Mouse (Mus musculus): ENCODE results near the gene Nipal1. TPM values are rescaled to one million over a fixed set of nuclear protein-coding genes. Genes with fewer than 3 reads are reported as not detected.

Nipal1 gene
- total and polyA plus RNA-seq, 3 experiments: 0.35 TPM; not detected in 2

DNA sequence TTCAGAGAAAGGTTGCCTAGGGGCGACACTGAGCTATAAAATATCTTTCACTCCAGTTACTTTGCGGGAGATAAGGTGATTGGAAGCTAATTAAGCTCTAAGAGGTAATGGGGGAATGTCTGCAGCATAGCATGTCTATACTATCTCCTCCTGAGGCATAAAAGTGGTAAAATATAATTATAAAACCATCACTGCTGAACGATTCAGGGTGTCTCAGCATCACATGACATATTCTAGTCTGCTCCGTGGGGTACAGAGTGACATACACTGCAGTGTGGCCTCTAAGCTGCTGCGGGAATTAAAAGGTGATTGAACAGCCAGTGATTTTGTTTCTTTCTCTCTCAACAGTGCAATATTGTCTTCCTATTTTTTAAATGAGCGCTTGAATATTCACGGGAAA lies 18.8 kb downstream of the Nipal1 start:
- Histone ChIP-seq H3K27me3 (ENCODE audit: control insufficient read depth in 1 of 2, insufficient read depth in 2 of 2, low read length in 2 of 2) (peaks cover 3 to 15% of the 10 kb centered on the region in 2 experiments), H3K79me2 (ENCODE audit: control insufficient read depth, insufficient read depth, low read length, poor library complexity) (no peaks in the 10 kb centered on the region)
- TF ChIP-seq KAT2A (conservative IDR thresholded peaks at IDR 0.05; ENCODE audit: low read depth, low read length) (no peak), CHD2 (IDR thresholded peaks at IDR 0.05; ENCODE audit: low read length) (no peak), SMC3 (IDR thresholded peaks at IDR 0.05; ENCODE audit: low read depth, low read length) (no peak), MXI1 (IDR thresholded peaks at IDR 0.05; ENCODE audit: low read depth, low read length) (no peak), ZC3H11A (IDR thresholded peaks at IDR 0.05; ENCODE audit: low read depth, low read length) (no peak), SIN3A (IDR thresholded peaks at IDR 0.05; ENCODE audit: low read length) (no peak), TAL1 (IDR thresholded peaks at IDR 0.05; ENCODE audit: low read length) (no peak)

DNA sequence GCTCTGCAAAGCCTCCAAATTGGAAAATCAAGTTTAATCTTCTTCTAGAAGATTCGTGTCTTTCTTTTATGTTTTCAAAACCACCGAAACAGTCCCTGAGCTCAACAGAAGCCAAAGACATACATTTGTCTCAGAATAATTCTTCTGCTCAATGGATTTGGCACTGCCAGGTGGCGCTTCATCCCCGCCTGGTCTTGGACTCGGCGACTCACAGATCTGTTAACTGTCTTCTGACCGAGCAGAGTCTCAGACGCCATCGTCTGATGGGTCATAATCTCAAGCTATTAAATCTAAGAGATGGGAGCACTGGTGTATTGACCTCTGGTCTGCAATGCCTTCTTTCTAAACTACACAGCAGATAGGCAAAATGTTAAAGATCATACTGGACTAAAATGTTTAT lies 20.8 kb downstream of the Nipal1 start:
- no peaks in the 10 kb centered on the region for H3K79me2 ChIP-seq (ENCODE audit: control insufficient read depth, insufficient read depth, low read length, poor library complexity)
- no peak overlapping the region for H3K9ac ChIP-seq (ENCODE audit: control insufficient read depth, low read depth, low read length, poor library complexity, severe bottlenecking)
- H3K36me3 ChIP-seq (ENCODE audit: control insufficient read depth in 1 of 2, insufficient read depth in 2 of 2, low read length in 2 of 2): no peaks in the 10 kb centered on the region
- DNase-seq (ENCODE audit: low read depth, low spot score): no peak
- no peaks in the 10 kb centered on the region; a peak in 1 of 4 replicates for H3K4me1 ChIP-seq (ENCODE audit: control insufficient read depth in 1 of 2, insufficient read depth in 2 of 2, low read length in 2 of 2)
- H3K9me3 ChIP-seq (replicated peaks; ENCODE audit: insufficient read depth, low read length): no peaks in the 10 kb centered on the region
- peaks cover 3 to 15% of the 10 kb centered on the region in 2 experiments for H3K27me3 ChIP-seq (ENCODE audit: control insufficient read depth in 1 of 2, insufficient read depth in 2 of 2, low read length in 2 of 2)
- TF ChIP-seq UBTF (IDR thresholded peaks at IDR 0.05; ENCODE audit: borderline replicate concordance, insufficient read depth, low read depth, low read length) (no peak), TCF12 (IDR thresholded peaks at IDR 0.05; ENCODE audit: low read depth, low read length) (no peak), NELFE (IDR thresholded peaks at IDR 0.05; ENCODE audit: low read depth, low read length) (no peak), USF2 (IDR thresholded peaks at IDR 0.05; ENCODE audit: borderline replicate concordance in 1 of 2, insufficient read depth in 1 of 2, low read depth in 1 of 2, low read length in 2 of 2) (no peak), HCFC1 (IDR thresholded peaks at IDR 0.05; ENCODE audit: low read depth, low read length) (no peak), SMC3 (IDR thresholded peaks at IDR 0.05; ENCODE audit: low read depth, low read length) (no peak)
- H3K4me3 ChIP-seq (ENCODE audit: control insufficient read depth in 1 of 2, insufficient read depth in 1 of 2, low read depth in 2 of 2, low read length in 2 of 2): no peak overlapping the region
- no peak overlapping the region for H3K27ac ChIP-seq (ENCODE audit: control insufficient read depth, low read depth, low read length)

More for the DNA sequence above, 18.8 kb downstream of the Nipal1 start:
- Histone ChIP-seq H3K4me3 (ENCODE audit: control insufficient read depth in 1 of 2, insufficient read depth in 1 of 2, low read depth in 2 of 2, low read length in 2 of 2) (no peak overlapping the region), H3K4me1 (ENCODE audit: control insufficient read depth in 1 of 2, insufficient read depth in 2 of 2, low read length in 2 of 2) (peaks cover 0 to 1% of the 10 kb centered on the region in 2 experiments; a peak in 1 of 4 replicates), H3K27ac (ENCODE audit: control insufficient read depth, low read depth, low read length) (no peak overlapping the region), H3K36me3 (ENCODE audit: control insufficient read depth in 1 of 2, insufficient read depth in 2 of 2, low read length in 2 of 2) (no peaks in the 10 kb centered on the region), H3K9me3 (replicated peaks; ENCODE audit: insufficient read depth, low read length) (no peaks in the 10 kb centered on the region), H3K9ac (ENCODE audit: control insufficient read depth, low read depth, low read length, poor library complexity, severe bottlenecking) (no peak overlapping the region)
- no peak for DNase-seq (ENCODE audit: low read depth, low spot score)

DNA sequence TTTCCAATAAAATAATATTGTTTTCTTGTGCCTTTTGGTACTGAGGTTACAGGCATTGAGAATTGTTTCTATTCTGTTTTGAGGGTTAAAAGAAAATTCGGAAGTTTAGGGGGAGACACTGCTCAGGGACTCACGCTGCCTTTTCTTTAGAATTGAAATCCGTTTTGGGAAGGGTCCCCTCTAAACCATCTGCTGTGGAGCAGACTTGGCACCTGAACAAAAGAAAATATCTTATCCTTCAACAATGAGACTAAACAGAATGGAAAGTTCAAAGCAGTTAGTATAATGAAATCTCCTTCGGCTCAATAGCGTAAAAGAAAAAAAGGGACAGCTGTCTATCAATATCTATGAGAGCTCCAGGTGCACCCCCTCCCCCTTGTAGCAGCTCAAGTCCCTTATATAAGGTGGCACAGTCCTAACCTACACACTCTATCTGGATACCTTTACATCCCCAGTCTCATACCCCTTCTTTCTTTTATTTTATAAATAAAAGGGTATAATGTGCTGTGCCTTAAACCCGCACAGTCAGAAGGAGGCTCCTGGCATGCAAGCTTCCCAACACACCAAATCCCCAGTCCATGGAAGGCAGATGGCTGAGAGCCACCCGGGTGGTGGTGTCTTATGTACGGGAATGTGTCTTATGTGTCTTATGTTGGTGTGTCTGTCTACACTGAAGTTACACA lies 23.6 kb downstream of the Nipal1 start:
- H3K4me3 ChIP-seq (ENCODE audit: control insufficient read depth in 1 of 2, insufficient read depth in 1 of 2, low read depth in 2 of 2, low read length in 2 of 2): no peak overlapping the region
- no peaks in the 10 kb centered on the region for H3K4me1 ChIP-seq (ENCODE audit: control insufficient read depth in 1 of 2, insufficient read depth in 2 of 2, low read length in 2 of 2)
- no peak overlapping the region for H3K27ac ChIP-seq (ENCODE audit: control insufficient read depth, low read depth, low read length)
- no peaks in the 10 kb centered on the region for H3K36me3 ChIP-seq (ENCODE audit: control insufficient read depth in 1 of 2, insufficient read depth in 2 of 2, low read length in 2 of 2)
- TF ChIP-seq MYB (IDR thresholded peaks at IDR 0.05; ENCODE audit: low read depth, low read length): no peak
- TF ChIP-seq NRF1 (IDR thresholded peaks at IDR 0.05; ENCODE audit: insufficient read depth, low read depth, low read length, poor library complexity, severe bottlenecking): no peak
- TF ChIP-seq ZC3H11A (IDR thresholded peaks at IDR 0.05; ENCODE audit: low read depth, low read length): no peak
- no peak for TF ChIP-seq BHLHE40 (IDR thresholded peaks at IDR 0.05; ENCODE audit: borderline replicate concordance, low read depth, low read length)
- no peak for TF ChIP-seq MAFK (IDR thresholded peaks at IDR 0.05; ENCODE audit: borderline replicate concordance, low read depth, low read length)
- no peak for TF ChIP-seq USF2 (IDR thresholded peaks at IDR 0.05; ENCODE audit: borderline replicate concordance in 1 of 2, insufficient read depth in 1 of 2, low read depth in 1 of 2, low read length in 2 of 2)
- TF ChIP-seq UBTF (IDR thresholded peaks at IDR 0.05; ENCODE audit: borderline replicate concordance, insufficient read depth, low read depth, low read length): no peak
- TF ChIP-seq KAT2A (conservative IDR thresholded peaks at IDR 0.05; ENCODE audit: low read depth, low read length): no peak
- no peak for TF ChIP-seq SIN3A (IDR thresholded peaks at IDR 0.05; ENCODE audit: low read length)
- no peak for TF ChIP-seq CTCF (IDR thresholded peaks at IDR 0.05 in 2 of 3, conservative IDR thresholded peaks at IDR 0.05 in 1 of 3; ENCODE audit: control insufficient read depth in 1 of 3, insufficient read depth in 1 of 3, low read depth in 2 of 3, low read length in 3 of 3, poor library complexity in 1 of 3, severe bottlenecking in 1 of 3)
- TF ChIP-seq GATA1 (IDR thresholded peaks at IDR 0.05; ENCODE audit: low read depth, low read length): no peak
- TF ChIP-seq CHD2 (IDR thresholded peaks at IDR 0.05; ENCODE audit: low read length): no peak
- TF ChIP-seq USF1 (IDR thresholded peaks at IDR 0.05; ENCODE audit: low read depth, low read length): no peak
- TF ChIP-seq MAZ (IDR thresholded peaks at IDR 0.05; ENCODE audit: low read depth, low read length): no peak
- no peak for TF ChIP-seq RAD21 (IDR thresholded peaks at IDR 0.05; ENCODE audit: low read depth, low read length)
- no peak for TF ChIP-seq JUND (IDR thresholded peaks at IDR 0.05; ENCODE audit: low read depth, low read length)
- no peak for TF ChIP-seq ZMIZ1 (IDR thresholded peaks at IDR 0.05; ENCODE audit: low read depth, low read length)
- no peak for DNase-seq (ENCODE audit: low read depth, low spot score)
- no peaks in the 10 kb centered on the region for H3K79me2 ChIP-seq (ENCODE audit: control insufficient read depth, insufficient read depth, low read length, poor library complexity)
- H3K27me3 ChIP-seq (ENCODE audit: control insufficient read depth in 1 of 2, insufficient read depth in 2 of 2, low read length in 2 of 2): peaks cover 3 to 15% of the 10 kb centered on the region in 2 experiments
- no peaks in the 10 kb centered on the region for H3K9me3 ChIP-seq (replicated peaks; ENCODE audit: insufficient read depth, low read length)
- no peak overlapping the region for H3K9ac ChIP-seq (ENCODE audit: control insufficient read depth, low read depth, low read length, poor library complexity, severe bottlenecking)
